Mouse (Mus musculus) heart, postnatal 14 days (tissue): ENCODE measurements around the gene Cstad. TPM values are rescaled to one million over a fixed set of nuclear protein-coding genes. Genes with fewer than 3 reads are reported as not detected.

Experiments
- DNase-seq, 2 experiments: peaks; one replicate each; pipeline ENCODE4 v3.0.0; 2021 to 2022
- intact Hi-C: fragments of 180-260 bp; cut with DNase I; formaldehyde crosslinking; loops from one replicate; pipeline ENCODE4 v1.15.1; 2025
- total RNA-seq, 2 experiments: library from RNA; stranded (reverse); gene quantifications; 2 replicates each; pipeline ENCODE4 v1.2.3; 2021

Cstad gene
- total RNA-seq, 2 experiments from 2014 or later = 1.8 to 3.9 TPM

DNA sequence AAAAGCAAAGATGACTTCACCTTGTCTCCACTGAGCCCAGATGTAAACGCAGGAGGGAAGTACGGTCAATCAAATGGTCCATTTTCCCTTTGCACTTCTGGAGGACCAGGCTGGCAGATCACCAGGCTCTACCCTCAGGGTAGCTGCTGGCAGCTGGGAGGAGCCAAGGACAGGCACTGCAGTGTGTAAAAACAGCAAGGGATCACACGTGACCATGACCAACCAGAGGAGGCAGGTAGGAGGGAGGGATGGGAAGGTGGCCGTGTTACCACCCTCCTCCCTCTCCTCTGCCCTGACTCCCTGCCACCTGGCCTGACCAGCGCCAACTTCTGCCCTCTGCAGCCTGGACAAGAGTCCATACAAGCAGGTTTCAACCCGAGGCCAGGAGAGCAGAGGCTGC lies 59.7 kb downstream of the Cstad start:
- no peak for DNase-seq
- intact Hi-C loops = loop anchor here (5.0 kb wide), 2 partner anchors 37 to 182 kb away; partner anchors contain the start of gene Ier5l

DNA sequence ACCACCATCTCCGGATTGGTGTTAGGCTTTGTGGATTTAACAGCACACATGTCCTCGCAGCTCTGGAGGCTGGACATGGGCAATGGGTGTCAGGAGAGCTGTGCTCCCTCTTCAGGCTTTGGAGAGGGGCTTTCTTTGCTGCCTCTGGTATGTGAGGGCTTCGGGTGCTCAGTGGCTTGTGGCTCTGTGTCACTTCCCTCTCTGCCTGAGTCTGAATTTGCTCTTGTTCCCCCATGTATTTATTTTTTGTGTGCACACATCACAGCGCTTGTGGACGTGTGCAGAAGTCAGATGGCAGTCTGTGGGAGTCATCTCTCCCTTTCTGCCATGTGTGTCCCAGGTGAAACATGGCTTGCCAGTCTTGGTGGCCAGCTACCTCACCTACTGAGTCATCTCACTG lies 60.9 kb downstream of the Cstad start:
- intact Hi-C loops = loop anchor here (5.0 kb wide), 1 partner anchor 137 kb away; no protein-coding TSS in a partner anchor
- DNase-seq = no peak

DNA sequence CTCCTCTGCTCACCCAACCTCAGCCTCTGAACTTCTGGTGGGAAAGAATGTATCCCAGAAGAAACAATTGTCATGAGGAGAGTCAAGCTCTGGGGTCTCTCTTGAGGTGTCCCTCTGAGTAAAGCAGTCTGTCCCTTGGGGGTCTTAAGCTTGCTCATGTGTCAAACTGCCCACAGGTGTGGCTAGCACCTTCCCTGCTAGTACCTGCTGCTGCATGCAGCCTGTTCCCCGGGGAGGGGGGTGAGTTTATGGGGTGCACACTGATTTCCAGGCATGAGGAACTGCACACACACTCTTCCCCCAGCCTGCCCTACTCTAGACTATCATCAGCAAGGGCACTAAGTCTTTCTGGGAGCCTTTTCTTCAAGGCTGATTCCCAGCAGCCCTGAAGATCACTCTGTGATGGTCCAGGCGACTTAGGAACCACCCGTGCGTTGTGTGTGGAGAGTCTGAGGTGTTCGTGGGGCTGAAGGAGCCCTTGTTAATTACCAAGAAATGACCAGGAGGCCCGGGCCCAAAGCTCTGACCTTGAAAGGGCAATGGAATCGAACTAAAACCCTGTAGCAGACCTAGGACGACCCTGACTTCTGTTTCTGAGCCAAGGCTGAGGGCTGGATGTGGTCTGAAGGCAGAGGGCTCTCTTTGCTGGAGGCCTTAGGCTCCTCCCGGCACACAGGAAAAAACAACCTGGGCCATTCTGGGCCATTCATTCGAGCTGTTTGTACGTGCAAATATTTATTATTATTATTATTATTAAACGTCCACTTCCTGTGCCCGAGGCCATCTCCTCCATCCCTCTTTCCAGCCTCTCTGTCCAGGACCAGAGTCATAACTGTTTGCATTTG lies 62.1 kb downstream of the Cstad start:
- intact Hi-C loops = loop anchor here (5.0 kb wide), 1 partner anchor 135 kb away; no protein-coding TSS in a partner anchor
- no peak for DNase-seq

DNA sequence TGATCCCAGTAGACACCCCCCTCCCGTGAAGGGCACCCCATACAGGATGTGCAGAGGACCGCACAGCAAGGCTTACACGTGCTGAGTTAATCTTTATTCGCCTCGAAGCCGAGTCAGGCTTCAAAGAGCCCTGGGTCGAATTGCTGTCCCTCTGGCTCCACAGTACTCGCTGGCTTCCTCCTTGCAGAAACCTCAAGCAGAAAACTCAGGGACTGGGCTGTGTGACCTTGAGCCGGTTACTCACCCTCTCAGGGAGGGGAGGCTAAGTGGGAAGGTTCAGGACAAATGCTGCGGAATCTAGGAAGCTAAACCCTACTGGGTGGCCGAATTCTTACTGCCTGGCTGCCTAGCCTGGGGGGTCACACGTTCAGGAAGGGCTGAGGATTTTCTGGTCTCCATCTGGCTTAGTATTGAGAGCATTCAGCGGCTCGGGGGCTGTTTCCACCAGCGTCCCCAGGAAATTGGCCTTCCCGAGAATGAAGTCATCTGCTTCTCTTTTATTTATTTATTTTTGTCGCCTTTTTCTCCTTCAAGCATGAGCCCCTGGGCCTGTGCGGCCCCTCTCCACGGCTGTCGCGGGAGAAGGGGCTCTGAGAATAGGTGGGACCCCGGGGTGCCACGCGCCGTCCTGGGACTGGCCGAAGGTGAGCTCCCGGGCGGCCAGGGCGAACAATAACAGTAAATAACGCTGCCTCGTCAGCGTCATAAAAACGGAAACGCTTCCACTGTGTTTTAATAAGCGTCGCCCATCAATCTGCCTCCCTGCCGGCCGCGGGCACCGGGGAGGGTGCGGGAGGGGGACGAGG lies 63.0 kb downstream of the Cstad start:
- DNase-seq = no peak

DNA sequence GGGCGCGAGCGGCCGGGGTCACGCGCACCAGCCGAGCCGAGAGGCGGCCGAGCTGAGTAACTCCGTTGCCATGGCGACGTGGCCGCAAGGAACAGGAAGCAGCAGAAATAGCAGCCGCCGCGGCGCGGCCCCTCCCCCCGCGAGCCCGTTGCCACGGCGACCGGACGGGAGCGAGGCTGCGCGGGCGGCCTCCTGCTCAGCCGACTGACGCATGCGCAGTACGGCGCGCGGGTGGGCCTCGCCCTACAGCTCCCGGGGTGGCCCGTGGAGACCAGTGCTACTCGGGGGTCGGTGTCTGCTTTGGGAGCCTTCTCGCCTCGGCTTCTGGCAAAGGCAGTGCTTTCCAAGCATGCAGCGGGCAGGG lies 63.6 kb downstream of the Cstad start:
- peak; percentile 100 for DNase-seq
- intact Hi-C loops = loop anchor here (2.0 to 5.0 kb wide), 2 partner anchors 50 to 134 kb away; no protein-coding TSS in a partner anchor

More for the DNA sequence above, 63.0 kb downstream of the Cstad start:
- intact Hi-C loops = loop anchor here (2.0 to 5.0 kb wide), 2 partner anchors 51 to 134 kb away; no protein-coding TSS in a partner anchor

Other genes with a start within 250 kb of the Cstad start
- 10 to 100 TPM; 50.6 to 56.2 TPM for gene Sh3glb2, start 235.7 kb upstream of the Cstad start, total RNA-seq
- 10 to 100 TPM; 74.7 to 80.0 TPM for gene Miga2, start 230.8 kb upstream of the Cstad start, total RNA-seq
- 10 to 100 TPM; 11.4 to 12.1 TPM for gene Dolpp1, start 202.8 kb upstream of the Cstad start, total RNA-seq
- gene Crat, start 179.2 kb upstream of the Cstad start, total RNA-seq = 100 to 1,000 TPM; 441 to 477 TPM
- 100 to 1,000 TPM in 1 of 2 experiments, 10 to 100 TPM in 1; 99.1 to 109 TPM for gene Ptpa, start 179.0 kb upstream of the Cstad start, total RNA-seq
- 1 to 10 TPM; 5.8 to 6.3 TPM for gene Ier5l, start 120.8 kb upstream of the Cstad start, total RNA-seq
- 1 to 10 TPM in 1 of 2 experiments, under 1 TPM in 1; 0.57 to 1.0 TPM for gene 1700001O22Rik, start 208.6 kb downstream of the Cstad start, total RNA-seq
- gene Ntmt1, start 212.8 kb downstream of the Cstad start, total RNA-seq = 10 to 100 TPM; 30.0 to 34.5 TPM
- gene Asb6, start 235.3 kb downstream of the Cstad start, total RNA-seq = 1 to 10 TPM; 7.9 to 9.0 TPM
- 1 to 10 TPM in 1 of 2 experiments, under 1 TPM in 1; 0.80 to 1.2 TPM for gene Prrx2, start 239.9 kb downstream of the Cstad start, total RNA-seq